Mouse (Mus musculus) midbrain, embryonic 10.5 days (tissue): ENCODE results near the gene Sept5. TPM values are rescaled to one million over a fixed set of nuclear protein-coding genes. Genes with fewer than 3 reads are reported as not detected.

Source experiments
- DNase-seq: peaks from one replicate; pipeline ENCODE4 v3.0.0-alpha.2; 2017; ENCODE audit warnings: low spot score
- H3K27ac ChIP-seq: fragments of 300-500 bp; sonication (generic); replicated peaks from 2 replicates; pipeline ENCODE4 v1.5.1; 2016; ENCODE audit warnings: mild to moderate bottlenecking
- H3K27me3 ChIP-seq: fragments of 300-500 bp; sonication (generic); 2 replicates; pipeline ENCODE4 v1.6.1; 2016; ENCODE audit warnings: low read depth, mild to moderate bottlenecking; ENCODE audit not compliant: poor library complexity, severe bottlenecking
- H3K36me3 ChIP-seq: fragments of 300-500 bp; sonication (generic); 2 replicates; pipeline ENCODE4 v1.6.1; 2016; ENCODE audit warnings: mild to moderate bottlenecking, moderate library complexity
- H3K4me1 ChIP-seq: fragments of 300-500 bp; sonication (generic); 2 replicates; pipeline ENCODE4 v1.6.1; 2016
- H3K4me3 ChIP-seq: fragments of 300-500 bp; sonication (generic); 2 replicates; pipeline ENCODE4 v1.5.1; 2016; ENCODE audit warnings: mild to moderate bottlenecking, moderate library complexity
- H3K9me3 ChIP-seq: fragments of 300-500 bp; sonication (generic); replicated peaks from 2 replicates; pipeline ENCODE4 v1.6.1; 2016; ENCODE audit warnings: mild to moderate bottlenecking
- WGBS: fragments of 180-500 bp; shearing (Covaris S2); methylation state at CpG from one replicate; pipeline ENCODE4 v1.1.7; 2016; 5-methylcytosine and 5-hydroxymethylcytosine counted together
- polyA plus RNA-seq: library from polyadenylated mRNA; unstranded; fragments of >200 nt; fragmentation: Nextera tagmentation; extraction: Ambion mirVana; gene quantifications from 2 replicates; pipeline ENCODE4 v1.2.1, GENCODE M21; 2016

Sept5 gene
- polyA plus RNA-seq, 1 experiment from 2014 or later = 31.2 TPM

DNA sequence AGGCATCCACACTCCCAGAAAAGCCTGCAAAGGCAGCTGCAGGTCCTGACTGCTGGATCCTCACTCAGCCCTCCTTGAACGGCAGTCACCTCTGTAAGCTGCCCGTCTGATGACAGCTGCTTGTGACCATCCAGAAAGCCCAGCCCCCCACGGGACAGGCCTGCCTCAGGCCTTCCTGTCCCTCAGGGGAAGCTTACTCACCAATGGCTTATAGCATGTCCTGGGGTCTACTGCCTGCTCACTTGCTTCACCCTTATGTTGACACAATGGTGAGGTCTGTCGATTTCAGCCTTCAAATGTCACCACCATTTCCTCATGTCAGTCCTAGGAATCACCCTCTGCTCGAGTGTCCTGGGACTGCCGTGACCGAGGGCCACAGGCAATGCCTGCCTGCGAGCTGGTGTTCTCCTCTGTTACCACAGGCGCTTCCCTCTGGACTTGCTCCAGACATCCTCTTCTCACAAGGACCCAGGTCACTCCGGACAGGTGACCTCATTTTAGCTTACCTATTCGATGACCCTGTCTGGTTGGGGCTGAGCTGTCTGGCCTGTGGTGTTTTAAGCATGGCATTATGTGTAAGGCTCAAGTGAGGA lies 13.7 kb upstream of the Sept5 start:
- no peak overlapping the region for H3K4me3 ChIP-seq
- H3K27ac ChIP-seq = no peak overlapping the region
- no peaks in the 10 kb centered on the region for H3K36me3 ChIP-seq
- peaks cover 3% of the 10 kb centered on the region; the same call in 1 of the 2 replicates for H3K4me1 ChIP-seq
- DNase-seq = no peak
- no peaks in the 10 kb centered on the region for H3K27me3 ChIP-seq
- H3K9me3 ChIP-seq = no peaks in the 10 kb centered on the region
- WGBS = 89% methylated on average over 11 of the region's 11 CpGs

DNA sequence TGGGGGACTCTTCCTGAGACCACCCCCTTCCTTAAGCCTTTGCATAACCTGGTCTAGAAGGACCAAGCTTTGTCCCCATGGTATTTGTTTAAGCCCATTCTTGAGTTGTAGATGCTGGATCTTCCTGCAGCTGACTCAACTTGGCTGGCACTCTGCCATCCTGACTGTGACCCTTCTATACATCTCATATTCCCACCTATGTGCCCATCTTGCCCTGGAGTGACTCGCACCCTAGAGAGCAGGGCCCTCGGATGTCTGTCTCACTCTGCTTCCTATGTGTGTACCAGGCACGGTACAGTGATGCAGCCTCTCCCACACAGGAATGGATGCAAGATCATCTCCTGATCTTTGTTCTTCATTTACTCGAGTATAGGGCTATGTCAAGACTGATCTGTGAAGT lies 13.1 kb upstream of the Sept5 start:
- Histone ChIP-seq H3K36me3 (no peaks in the 10 kb centered on the region), H3K27me3 (no peaks in the 10 kb centered on the region), H3K9me3 (no peaks in the 10 kb centered on the region), H3K4me3 (no peak overlapping the region), H3K27ac (no peak overlapping the region), H3K4me1 (peaks cover 3% of the 10 kb centered on the region; the same call in 1 of the 2 replicates)
- no peak for DNase-seq
- WGBS = 84% methylated on average over 4 of the region's 4 CpGs

DNA sequence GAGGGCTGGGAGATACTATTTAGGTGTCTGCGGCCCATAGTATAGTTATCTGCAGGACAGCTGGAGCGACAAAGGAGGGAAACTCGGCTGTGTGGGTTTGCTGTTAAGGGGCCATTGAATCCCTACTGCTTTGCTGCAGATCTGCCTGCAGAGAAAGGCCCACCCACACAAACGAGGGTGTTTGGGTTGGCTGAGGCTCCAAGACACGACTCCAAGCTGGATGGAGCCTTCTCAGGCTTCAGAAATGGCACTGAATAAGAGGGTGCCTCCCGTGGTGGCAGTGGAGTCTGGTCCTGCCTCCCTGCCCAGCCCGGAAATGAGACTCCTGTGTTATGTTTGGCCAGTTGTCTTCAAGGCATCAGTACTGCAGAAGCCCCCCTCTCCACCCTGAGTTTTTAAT lies 12.5 kb upstream of the Sept5 start:
- Histone ChIP-seq H3K4me3 (no peak overlapping the region), H3K9me3 (no peaks in the 10 kb centered on the region), H3K4me1 (peaks cover 3% of the 10 kb centered on the region; the same call in 1 of the 2 replicates), H3K27ac (no peak overlapping the region), H3K36me3 (no peaks in the 10 kb centered on the region), H3K27me3 (no peaks in the 10 kb centered on the region)
- 67% methylated on average over 7 of the region's 7 CpGs for WGBS
- DNase-seq = no peak

DNA sequence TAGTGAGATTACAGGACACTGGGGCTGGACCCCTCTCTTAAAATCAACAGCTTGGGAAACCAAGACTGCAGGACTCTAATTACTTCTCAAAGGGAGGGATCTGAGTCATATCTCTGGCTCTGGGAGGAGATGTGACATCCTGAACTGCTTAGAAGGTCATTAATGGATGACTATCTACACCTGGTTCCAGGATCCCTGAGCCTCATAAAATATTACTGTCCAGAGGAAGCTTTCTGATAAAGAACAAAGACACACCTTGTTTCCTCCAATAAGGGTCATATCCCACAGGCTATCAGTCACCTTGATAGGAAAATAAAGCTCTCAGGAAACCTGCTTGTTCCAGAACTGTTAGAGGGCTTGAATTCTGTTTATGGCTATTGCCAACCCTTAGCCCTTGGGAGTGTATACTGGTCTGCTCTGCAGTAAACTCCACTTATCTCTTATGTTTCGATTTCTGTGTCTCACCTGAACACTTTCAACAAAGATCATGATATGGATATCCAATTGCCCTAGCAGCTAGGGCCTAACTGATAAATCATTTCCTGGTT lies 9.7 kb upstream of the Sept5 start:
- H3K36me3 ChIP-seq = no peaks in the 10 kb centered on the region
- no peak overlapping the region for H3K27ac ChIP-seq
- no peak for DNase-seq
- H3K27me3 ChIP-seq = no peaks in the 10 kb centered on the region
- 0 out of 2 replicates have a peak, but pooled peaks cover 4% of the 10 kb centered on the region for H3K4me1 ChIP-seq
- WGBS = 93% methylated on average over 1 of the region's 1 CpGs
- H3K9me3 ChIP-seq = no peaks in the 10 kb centered on the region
- no peak overlapping the region for H3K4me3 ChIP-seq

DNA sequence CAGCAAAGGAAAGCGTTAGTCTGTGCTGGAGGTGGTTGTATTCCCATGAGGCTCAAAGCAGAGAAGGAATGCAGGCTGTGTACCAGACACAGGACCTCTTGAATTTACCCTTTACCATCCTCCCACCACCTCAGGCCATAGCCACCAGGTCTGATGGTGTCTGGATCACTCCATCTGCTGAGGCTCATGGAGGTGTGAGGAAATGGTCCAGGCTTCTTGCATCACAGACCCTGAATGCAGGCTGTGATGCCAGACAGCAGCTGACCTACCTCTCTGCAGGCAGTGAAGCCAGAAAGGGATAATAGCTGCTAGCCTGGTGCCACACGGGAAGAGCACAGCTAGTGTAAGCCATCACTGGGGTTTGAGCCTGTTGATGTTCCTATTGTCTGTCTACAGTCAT lies 8.6 kb upstream of the Sept5 start:
- Histone ChIP-seq H3K27me3 (peaks cover 3% of the 10 kb centered on the region; the same call in 1 of the 2 replicates), H3K4me3 (no peak overlapping the region), H3K4me1 (0 out of 2 replicates have a peak, but pooled peaks cover 4% of the 10 kb centered on the region), H3K27ac (no peak overlapping the region), H3K36me3 (no peaks in the 10 kb centered on the region), H3K9me3 (no peaks in the 10 kb centered on the region)
- DNase-seq = no peak
- WGBS = 61% methylated on average over 2 of the region's 2 CpGs

DNA sequence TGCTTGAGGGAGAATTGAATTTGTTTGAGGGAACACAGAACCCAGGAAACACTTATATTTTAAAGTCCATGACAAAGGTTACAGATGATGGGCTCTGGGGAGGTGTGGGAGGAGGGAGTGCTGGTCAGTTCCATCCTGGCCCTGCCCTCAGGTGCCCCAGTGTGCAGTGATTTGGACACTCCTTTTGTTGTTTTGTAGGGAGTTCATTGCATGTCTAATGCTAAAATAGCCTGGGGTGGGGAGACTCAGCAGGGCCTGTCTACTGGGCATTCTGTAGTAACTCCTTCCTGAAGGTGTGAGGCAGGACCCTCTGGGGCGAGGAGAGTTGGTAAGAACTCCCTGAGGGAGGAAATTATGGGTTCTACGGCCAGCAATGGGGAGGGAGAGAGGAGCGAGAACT lies 7.0 kb upstream of the Sept5 start:
- H3K4me3 ChIP-seq = no peak overlapping the region

DNA sequence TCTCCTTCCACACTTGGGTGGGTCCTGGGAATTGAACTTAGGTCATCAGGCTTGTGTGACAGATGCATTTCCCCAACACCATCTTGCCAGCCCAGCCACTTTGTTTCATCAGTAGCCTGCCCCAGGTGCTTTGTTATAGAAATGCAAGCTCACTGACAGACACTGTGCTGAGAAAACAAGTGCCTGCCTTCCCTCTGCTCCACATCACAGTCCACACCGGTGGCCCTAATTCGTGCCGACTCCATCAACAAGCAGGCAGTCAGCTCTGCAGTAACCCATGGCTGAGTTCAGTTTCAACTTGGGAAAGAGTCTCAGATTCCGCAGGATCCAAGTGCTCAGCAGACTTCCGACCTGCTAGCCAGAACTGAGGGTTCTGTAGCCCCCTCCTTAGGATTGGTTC lies 6.6 kb upstream of the Sept5 start:
- Histone ChIP-seq H3K4me1 (0 out of 2 replicates have a peak, but pooled peaks cover 4% of the 10 kb centered on the region), H3K36me3 (no peaks in the 10 kb centered on the region), H3K27me3 (peaks cover 16% of the 10 kb centered on the region), H3K27ac (no peak overlapping the region), H3K4me3 (no peak overlapping the region), H3K9me3 (no peaks in the 10 kb centered on the region)
- DNase-seq = no peak
- 85% methylated on average over 5 of the region's 5 CpGs for WGBS

More for the DNA sequence above, 7.0 kb upstream of the Sept5 start:
- Histone ChIP-seq H3K36me3 (no peaks in the 10 kb centered on the region), H3K27me3 (peaks cover 12% of the 10 kb centered on the region), H3K4me1 (0 out of 2 replicates have a peak, but pooled peaks cover 4% of the 10 kb centered on the region), H3K9me3 (no peaks in the 10 kb centered on the region), H3K27ac (no peak overlapping the region)
- 59% methylated on average over 3 of the region's 3 CpGs for WGBS
- DNase-seq = no peak

DNA sequence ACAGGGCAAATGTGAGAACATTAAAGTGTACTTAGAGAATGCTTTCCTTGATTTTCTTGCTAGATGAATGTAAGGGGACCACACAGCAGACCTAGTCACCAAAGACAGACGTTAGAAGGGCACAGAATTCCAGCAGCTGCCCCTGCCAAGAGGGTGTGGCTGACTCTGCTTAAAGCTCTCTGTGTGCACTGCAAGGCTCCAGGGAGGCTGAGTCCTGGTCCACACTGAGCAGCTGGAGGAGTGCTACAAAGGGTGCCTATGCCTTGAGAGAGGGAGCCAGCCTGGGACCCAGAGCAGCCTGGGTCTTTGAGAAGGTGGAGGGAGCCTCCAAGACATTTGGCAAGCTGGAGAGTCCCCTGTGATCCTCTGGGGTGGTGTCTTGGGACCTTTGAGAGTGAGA lies 3.6 kb upstream of the Sept5 start:
- 38% methylated on average over 1 of the region's 1 CpGs for WGBS
- DNase-seq = no peak
- Histone ChIP-seq H3K27me3 (peaks cover 43% of the 10 kb centered on the region), H3K4me1 (peaks cover 24% of the 10 kb centered on the region), H3K27ac (no peak overlapping the region), H3K9me3 (no peaks in the 10 kb centered on the region), H3K36me3 (no peaks in the 10 kb centered on the region), H3K4me3 (no peak overlapping the region)

DNA sequence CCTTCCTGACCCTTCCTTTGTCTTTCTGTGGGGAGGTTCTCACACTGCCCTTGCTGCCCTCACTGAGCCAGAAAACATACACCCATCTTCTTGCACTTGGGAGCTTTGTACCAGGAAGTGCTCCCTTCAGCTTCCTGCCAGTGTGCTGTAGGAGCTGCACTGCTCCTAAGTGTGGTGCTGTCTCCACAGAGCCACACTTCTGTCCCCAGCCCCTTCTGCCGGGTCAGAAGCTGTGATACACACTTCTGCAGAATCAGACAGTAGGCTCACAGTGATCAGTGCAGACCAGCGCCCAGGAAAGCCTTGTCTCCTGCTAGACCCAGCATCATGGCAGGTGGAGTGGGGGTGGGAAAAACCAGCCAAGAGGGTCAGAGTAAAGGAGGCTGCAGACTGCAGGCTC lies 3.1 kb upstream of the Sept5 start:
- no peak overlapping the region for H3K4me3 ChIP-seq
- H3K4me1 ChIP-seq = peaks cover 29% of the 10 kb centered on the region
- no peak overlapping the region for H3K27ac ChIP-seq
- peaks cover 48% of the 10 kb centered on the region for H3K27me3 ChIP-seq
- DNase-seq = no peak
- WGBS = 54% methylated on average over 2 of the region's 2 CpGs
- no peaks in the 10 kb centered on the region for H3K36me3 ChIP-seq
- no peaks in the 10 kb centered on the region for H3K9me3 ChIP-seq

DNA sequence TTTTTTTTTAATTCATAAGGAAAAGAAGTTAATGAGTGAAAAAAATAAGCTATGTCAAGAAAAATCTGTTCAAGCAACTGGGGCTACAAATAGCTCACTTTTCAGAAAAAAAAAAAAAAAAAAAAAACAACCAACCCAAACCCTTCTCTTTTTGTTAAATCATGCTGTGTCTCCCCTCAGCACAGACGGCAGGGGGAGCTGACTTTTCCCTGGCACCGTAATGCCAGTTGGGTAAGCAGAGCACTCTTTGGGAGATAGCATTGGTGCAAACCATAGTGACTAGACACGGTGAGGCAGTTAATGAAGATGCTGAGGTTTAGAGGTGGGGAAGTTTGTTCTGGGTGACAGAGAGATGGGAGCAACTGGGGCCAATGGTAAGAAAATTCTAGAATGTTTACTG lies 2.3 kb upstream of the Sept5 start:
- H3K27me3 ChIP-seq = peaks cover 56% of the 10 kb centered on the region

DNA sequence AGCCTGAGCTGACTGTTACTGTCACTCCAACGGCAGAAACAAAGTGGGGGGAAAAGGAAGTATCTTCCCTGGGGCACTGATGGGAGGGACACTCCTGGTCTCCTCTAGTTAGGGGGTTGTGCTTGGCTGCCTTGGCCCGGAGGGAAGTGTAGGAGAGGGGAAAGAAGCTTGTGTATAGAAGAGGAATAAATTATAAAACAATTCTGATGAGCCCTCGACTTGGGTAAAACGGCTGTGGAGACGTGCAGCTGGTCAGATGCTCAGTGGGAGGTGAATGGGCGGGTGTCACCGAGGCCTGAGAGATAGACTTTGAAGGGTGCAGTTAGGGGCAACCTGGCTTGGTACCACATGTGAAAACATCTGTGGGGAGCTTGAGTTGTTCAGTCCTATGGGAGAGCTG lies 1.4 kb upstream of the Sept5 start:
- H3K4me3 ChIP-seq = no peak overlapping the region
- H3K27ac ChIP-seq = no peak overlapping the region
- DNase-seq = no peak
- H3K36me3 ChIP-seq = no peaks in the 10 kb centered on the region
- H3K9me3 ChIP-seq = no peaks in the 10 kb centered on the region
- peaks cover 34% of the 10 kb centered on the region for H3K4me1 ChIP-seq
- peaks cover 65% of the 10 kb centered on the region for H3K27me3 ChIP-seq
- WGBS = 73% methylated on average over 7 of the region's 7 CpGs

More for the DNA sequence above, 2.3 kb upstream of the Sept5 start:
- Histone ChIP-seq H3K9me3 (no peaks in the 10 kb centered on the region), H3K36me3 (no peaks in the 10 kb centered on the region), H3K4me3 (no peak overlapping the region), H3K27ac (no peak overlapping the region), H3K4me1 (peaks cover 30% of the 10 kb centered on the region)
- 62% methylated on average over 3 of the region's 3 CpGs for WGBS
- no peak for DNase-seq

DNA sequence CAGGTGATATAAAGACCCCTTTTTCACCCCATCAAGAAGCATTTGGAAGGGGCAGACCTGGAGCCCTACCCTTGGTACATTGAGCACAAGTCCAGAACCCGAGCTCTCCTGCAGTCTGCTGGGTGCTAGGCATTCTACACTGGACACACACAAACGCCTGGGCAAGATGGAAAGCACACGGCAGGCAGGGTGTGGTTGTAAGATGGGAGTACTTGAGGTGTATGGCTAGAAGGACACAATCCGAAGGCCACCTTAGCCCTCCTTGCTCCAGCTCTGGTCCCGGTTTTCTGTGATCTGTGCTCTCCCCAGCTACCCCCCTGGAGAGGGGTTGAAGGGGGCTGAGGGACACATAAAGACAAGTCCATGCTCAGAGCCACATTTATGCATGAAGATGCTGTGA lies 537 bp upstream of the Sept5 start:
- WGBS = 58% methylated on average over 5 of the region's 5 CpGs
- Histone ChIP-seq H3K9me3 (no peaks in the 10 kb centered on the region), H3K4me1 (peaks cover 41% of the 10 kb centered on the region), H3K27ac (peak overlapping the region; percentile 91), H3K36me3 (0 out of 2 replicates have a peak, but pooled peaks cover 2% of the 10 kb centered on the region), H3K4me3 (peak overlapping the region; percentile 91), H3K27me3 (peaks cover 74% of the 10 kb centered on the region)
- DNase-seq = no peak

DNA sequence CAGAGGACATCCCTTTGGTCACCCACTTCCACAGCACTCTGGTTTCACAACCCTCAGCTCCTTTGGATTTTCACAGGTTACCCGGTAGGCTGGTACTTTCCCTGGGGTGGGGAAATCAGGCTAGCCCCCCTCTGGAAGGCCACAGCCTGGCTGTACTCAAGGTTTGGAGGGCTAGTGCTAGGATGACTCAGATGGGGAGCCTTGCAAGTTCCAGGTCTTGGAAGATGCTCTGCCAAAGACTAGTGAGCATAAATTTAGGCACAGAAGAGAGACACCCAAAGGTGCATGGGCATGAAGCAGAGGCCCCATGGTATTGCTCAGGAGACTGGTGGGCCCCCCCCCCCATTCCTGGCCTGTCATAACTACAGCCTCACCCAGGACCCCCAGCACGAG lies 810 bp downstream of the Sept5 start:
- no peak for DNase-seq
- peaks cover 16% of the 10 kb centered on the region for H3K36me3 ChIP-seq
- H3K4me1 ChIP-seq = peaks cover 41% of the 10 kb centered on the region
- WGBS = 32% methylated on average over 2 of the region's 2 CpGs
- peaks cover 87% of the 10 kb centered on the region for H3K27me3 ChIP-seq
- no peaks in the 10 kb centered on the region for H3K9me3 ChIP-seq
- peak overlapping the region; percentile 91 for H3K4me3 ChIP-seq
- peak overlapping the region; percentile 91 for H3K27ac ChIP-seq
